Mouse (Mus musculus) heart, adult 9 months (tissue): Measurements from ENCODE around the gene Ifitm2.

Experiments used
- DNase-seq, 2 experiments: peaks; one replicate each; pipeline ENCODE4 v3.0.0; 2022; ENCODE audit warnings: low spot score in 2 of 2

Ifitm2 gene

GRCm38 (mm10) chr7:140905642-140906081 is 50.1 kb downstream of the Ifitm2 start:
- DNase-seq = no peak
